Mouse (Mus musculus) stomach, postnatal 0 days (tissue): Measurements from ENCODE around the gene Hist1h2bk.
A peak's percentile ranks its signal among the peaks of the same experiment; 100 is the strongest.

Source experiments
- CTCF ChIP-seq: IDR thresholded peaks from 2 replicates; pipeline ENCODE4 v1.5.1; 2016; ENCODE audit warnings: antibody characterized with exemption, low read depth, mild to moderate bottlenecking, moderate library complexity
- EP300 ChIP-seq: optimal IDR thresholded peaks from 2 replicates; pipeline ENCODE3; 2016; ENCODE audit warnings: antibody characterized with exemption

GRCm38 (mm10) chr13:22041142-22041536, 5.5 kb downstream of the Hist1h2bk start, which contains the start of gene Hist1h4i:
- TF ChIP-seq CTCF, result 0 out of 2 replicates have a peak, but pooled peaks have one; percentile 5
- TF ChIP-seq EP300, result peak; percentile 94
